Mouse (Mus musculus): ENCODE measurements around the gene Adipor2. TPM values are rescaled to one million over a fixed set of nuclear protein-coding genes. Genes with fewer than 3 reads are reported as not detected.
A peak's percentile ranks its signal among the peaks of the same experiment; 100 is the strongest.

The Adipor2 gene
- polyA plus RNA-seq, 1 experiment from 2014 or later = 37.1 TPM

DNA sequence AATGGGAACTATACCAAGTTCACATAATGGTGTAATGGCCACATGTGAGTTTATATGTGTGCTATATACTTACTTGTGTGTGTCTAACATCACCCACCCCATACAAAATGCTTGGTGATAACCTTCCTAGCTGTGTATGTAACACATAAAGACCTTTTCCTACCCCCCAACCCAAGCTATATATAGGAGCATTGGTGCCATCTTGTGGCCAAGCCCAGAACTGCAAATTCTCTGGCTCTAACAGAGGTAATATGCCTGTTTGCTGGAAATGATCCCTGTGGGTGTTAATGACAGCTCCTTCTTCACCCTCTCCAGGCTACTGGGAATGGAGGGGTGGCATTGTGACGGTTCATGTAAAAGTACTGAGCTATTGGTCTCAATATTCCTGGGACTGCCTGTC lies 69.3 kb downstream of the Adipor2 start:
- Histone ChIP-seq H3K27ac (no peak overlapping the region), H3K4me1 (0 out of 2 replicates have a peak, but pooled peaks cover 10% of the 10 kb centered on the region), H3K36me3 (replicated peaks) (peaks cover 9% of the 10 kb centered on the region), H3K27me3 (ENCODE audit: poor library complexity, severe bottlenecking) (no peaks in the 10 kb centered on the region), H3K4me3 (no peak overlapping the region), H3K9me3 (no peaks in the 10 kb centered on the region)
- peak; percentile 82 for DNase-seq (ENCODE audit: extremely low spot score, low spot score)
- 3% methylated on average over 1 of the region's 1 CpGs for WGBS

DNA sequence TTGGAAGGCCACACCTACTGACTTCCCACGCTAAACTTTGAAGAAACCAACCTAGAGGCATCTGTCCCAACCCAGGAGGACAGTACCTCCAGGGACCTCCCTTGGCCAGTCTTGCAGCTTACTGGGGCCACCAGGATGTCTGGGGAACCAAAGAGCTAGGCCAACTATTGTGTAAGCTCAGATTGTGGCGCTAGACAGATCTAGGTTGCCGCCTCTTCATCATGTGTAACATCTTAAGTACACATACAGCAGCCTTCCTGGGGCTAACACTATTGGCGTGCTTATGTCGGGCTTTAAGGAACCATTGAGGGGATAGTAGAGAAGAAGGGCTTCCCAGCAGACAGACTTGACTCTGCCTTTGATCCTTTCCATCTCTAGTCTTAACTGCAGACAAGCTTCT lies 69.7 kb downstream of the Adipor2 start:
- no peak for DNase-seq (ENCODE audit: extremely low spot score, low spot score)
- H3K4me1 ChIP-seq = 0 out of 2 replicates have a peak, but pooled peaks cover 10% of the 10 kb centered on the region
- 0 out of 2 replicates have a peak overlapping the region, but pooled peaks have one; percentile 0 for H3K27ac ChIP-seq
- H3K9me3 ChIP-seq = no peaks in the 10 kb centered on the region
- 76% methylated on average over 5 of the region's 5 CpGs for WGBS
- no peak overlapping the region for H3K4me3 ChIP-seq
- H3K36me3 ChIP-seq (replicated peaks) = peaks cover 6% of the 10 kb centered on the region
- no peaks in the 10 kb centered on the region for H3K27me3 ChIP-seq (ENCODE audit: poor library complexity, severe bottlenecking)

DNA sequence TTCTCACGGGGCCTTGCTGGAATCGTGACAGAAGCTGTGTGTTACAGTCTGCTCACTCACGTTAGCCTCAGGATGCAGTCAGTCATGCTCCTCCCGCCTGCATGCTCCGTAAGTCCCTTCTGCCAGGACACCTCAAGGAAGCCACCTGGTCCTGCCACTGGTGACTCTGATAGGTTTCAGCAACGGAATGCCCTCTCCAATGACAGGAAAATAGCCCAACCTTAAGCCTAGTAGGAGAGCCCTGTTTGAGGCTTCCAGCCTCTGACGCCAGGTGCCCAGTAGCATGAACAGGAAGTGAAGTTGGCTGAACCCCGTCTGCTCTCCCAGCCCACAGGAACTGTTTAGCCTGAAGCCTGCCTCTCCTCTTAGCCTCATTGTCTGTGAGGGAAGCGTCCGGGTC lies 71.2 kb downstream of the Adipor2 start:
- H3K27me3 ChIP-seq (ENCODE audit: poor library complexity, severe bottlenecking) = no peaks in the 10 kb centered on the region
- no peaks in the 10 kb centered on the region for H3K36me3 ChIP-seq (replicated peaks)
- DNase-seq (ENCODE audit: extremely low spot score, low spot score) = no peak
- H3K27ac ChIP-seq = 0 out of 2 replicates have a peak overlapping the region, but pooled peaks have one; percentile 9
- H3K4me3 ChIP-seq = no peak overlapping the region
- H3K9me3 ChIP-seq = no peaks in the 10 kb centered on the region
- 0 out of 2 replicates have a peak, but pooled peaks cover 10% of the 10 kb centered on the region for H3K4me1 ChIP-seq
- 76% methylated on average over 10 of the region's 10 CpGs for WGBS

DNA sequence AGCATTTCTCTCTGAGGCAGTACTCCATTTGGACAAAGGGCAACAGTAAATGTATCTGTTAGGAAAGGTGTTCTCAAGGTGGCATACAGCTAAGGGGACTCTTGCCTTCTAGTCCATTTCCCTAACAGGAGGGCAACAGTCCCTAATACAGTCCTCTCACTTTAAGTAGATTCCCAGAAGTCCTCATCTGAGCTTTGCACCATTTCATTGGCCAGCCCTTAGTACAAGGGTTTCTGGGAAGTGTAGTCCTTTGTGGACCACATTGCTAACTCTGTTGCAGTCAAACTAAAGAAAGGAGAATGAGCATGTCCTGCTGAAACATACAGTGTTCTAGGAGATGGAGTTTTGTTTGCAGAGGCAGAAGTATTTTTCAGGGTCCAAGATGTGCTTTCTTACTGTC lies 76.1 kb downstream of the Adipor2 start:
- 0 out of 2 replicates have a peak, but pooled peaks cover 1% of the 10 kb centered on the region for H3K27me3 ChIP-seq (ENCODE audit: poor library complexity, severe bottlenecking)
- H3K9me3 ChIP-seq = no peaks in the 10 kb centered on the region
- no peaks in the 10 kb centered on the region for H3K36me3 ChIP-seq (replicated peaks)
- no peak overlapping the region for H3K27ac ChIP-seq
- no peak overlapping the region for H3K4me3 ChIP-seq
- H3K4me1 ChIP-seq = peaks cover 21% of the 10 kb centered on the region
- no peak for DNase-seq (ENCODE audit: extremely low spot score, low spot score)

- Histone ChIP-seq H3K4me1 (peaks cover 34% of the 10 kb centered on the region), H3K4me3 (no peak overlapping the region), H3K27me3 (ENCODE audit: poor library complexity, severe bottlenecking) (peaks cover 22% of the 10 kb centered on the region), H3K36me3 (replicated peaks) (no peaks in the 10 kb centered on the region), H3K9me3 (no peaks in the 10 kb centered on the region), H3K27ac (0 out of 2 replicates have a peak overlapping the region, but pooled peaks have one; percentile 25)
- no peak for DNase-seq (ENCODE audit: extremely low spot score, low spot score)
- WGBS = 23% methylated on average over 11 of the region's 11 CpGs
These were observed 79.2 kb downstream of the Adipor2 start for GRCm38 (mm10) chr6:119338121-119338912.

GRCm38 (mm10) chr6:119337287-119337686 lies 80.2 kb downstream of the Adipor2 start:
- DNase-seq (ENCODE audit: extremely low spot score, low spot score) = no peak
- peaks cover 38% of the 10 kb centered on the region for H3K4me1 ChIP-seq
- no peaks in the 10 kb centered on the region for H3K36me3 ChIP-seq (replicated peaks)
- 70% methylated on average over 3 of the region's 3 CpGs for WGBS
- H3K27ac ChIP-seq = no peak overlapping the region
- no peaks in the 10 kb centered on the region for H3K9me3 ChIP-seq
- H3K27me3 ChIP-seq (ENCODE audit: poor library complexity, severe bottlenecking) = peaks cover 32% of the 10 kb centered on the region
- no peak overlapping the region for H3K4me3 ChIP-seq

DNA sequence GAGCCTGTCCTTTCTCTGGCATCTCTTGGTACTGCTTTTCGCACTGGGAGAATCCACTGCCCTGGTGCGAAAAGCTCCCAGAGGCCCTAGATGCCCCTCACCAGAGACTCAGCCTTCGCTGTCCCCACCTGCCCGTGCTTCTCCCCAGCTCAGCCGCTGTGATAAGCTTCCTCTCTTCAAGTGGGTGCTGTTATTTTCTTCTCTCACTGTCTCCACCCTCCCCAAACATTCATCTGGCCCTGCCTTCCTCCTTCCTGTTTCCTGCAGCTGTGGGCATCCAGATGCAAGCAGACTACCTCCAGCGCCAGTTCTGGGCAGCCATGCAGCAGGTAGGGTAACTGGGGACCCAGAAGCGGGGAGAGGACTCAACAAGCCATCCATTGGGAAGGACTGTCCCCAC lies 81.4 kb downstream of the Adipor2 start:
- peaks cover 41% of the 10 kb centered on the region for H3K4me1 ChIP-seq
- H3K36me3 ChIP-seq (replicated peaks) = no peaks in the 10 kb centered on the region
- H3K27ac ChIP-seq = no peak overlapping the region
- no peak overlapping the region for H3K4me3 ChIP-seq
- H3K27me3 ChIP-seq (ENCODE audit: poor library complexity, severe bottlenecking) = peaks cover 44% of the 10 kb centered on the region
- no peaks in the 10 kb centered on the region for H3K9me3 ChIP-seq
- WGBS = 87% methylated on average over 7 of the region's 7 CpGs
- no peak for DNase-seq (ENCODE audit: extremely low spot score, low spot score)

GRCm38 (mm10) chr6:119333831-119334230 lies 83.7 kb downstream of the Adipor2 start:
- peaks cover 63% of the 10 kb centered on the region for H3K4me1 ChIP-seq

GRCm38 (mm10) chr6:119333202-119333601 lies 84.3 kb downstream of the Adipor2 start:
- no peak for DNase-seq (ENCODE audit: extremely low spot score, low spot score)
- Histone ChIP-seq H3K36me3 (replicated peaks) (no peaks in the 10 kb centered on the region), H3K4me3 (no peak overlapping the region), H3K27me3 (ENCODE audit: poor library complexity, severe bottlenecking) (peaks cover 73% of the 10 kb centered on the region), H3K27ac (no peak overlapping the region), H3K4me1 (peaks cover 63% of the 10 kb centered on the region), H3K9me3 (no peaks in the 10 kb centered on the region)
- 26% methylated on average over 3 of the region's 3 CpGs for WGBS

More at GRCm38 (mm10) chr6:119333831-119334230, 83.7 kb downstream of the Adipor2 start:
- H3K36me3 ChIP-seq (replicated peaks) = no peaks in the 10 kb centered on the region
- no peak for DNase-seq (ENCODE audit: extremely low spot score, low spot score)
- H3K27me3 ChIP-seq (ENCODE audit: poor library complexity, severe bottlenecking) = peaks cover 66% of the 10 kb centered on the region
- no peak overlapping the region for H3K27ac ChIP-seq
- WGBS = 59% methylated on average over 3 of the region's 3 CpGs
- no peaks in the 10 kb centered on the region for H3K9me3 ChIP-seq
- H3K4me3 ChIP-seq = no peak overlapping the region

DNA sequence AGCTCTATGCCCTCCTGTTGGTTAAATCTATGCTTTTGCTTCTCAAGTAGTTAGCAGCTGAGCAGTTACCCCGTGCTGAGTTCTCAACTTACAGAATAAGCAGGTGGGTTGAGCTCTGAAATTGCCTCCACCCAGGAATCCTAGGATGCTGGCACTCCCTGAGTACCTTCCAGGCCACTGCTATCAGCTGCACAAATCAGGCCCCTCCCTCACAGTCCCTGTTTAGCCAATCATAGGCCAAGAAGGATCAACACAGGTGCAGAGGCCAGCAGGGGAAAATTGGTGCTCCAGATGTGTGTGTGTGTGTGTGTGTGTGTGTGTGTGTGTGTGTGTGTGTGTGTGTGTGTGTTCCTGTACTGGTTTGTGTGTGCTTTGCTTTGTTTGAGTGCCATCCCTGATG lies 85.4 kb downstream of the Adipor2 start:
- DNase-seq (ENCODE audit: extremely low spot score, low spot score) = no peak
- peaks cover 84% of the 10 kb centered on the region for H3K27me3 ChIP-seq (ENCODE audit: poor library complexity, severe bottlenecking)
- WGBS = 8% methylated on average over 1 of the region's 1 CpGs
- H3K4me3 ChIP-seq = no peak overlapping the region
- no peaks in the 10 kb centered on the region for H3K36me3 ChIP-seq (replicated peaks)
- H3K9me3 ChIP-seq = no peaks in the 10 kb centered on the region
- no peak overlapping the region for H3K27ac ChIP-seq
- peaks cover 56% of the 10 kb centered on the region for H3K4me1 ChIP-seq

- H3K4me3 ChIP-seq = peak within 1 kb of the TSS; percentile 54
- H3K4me1 ChIP-seq = peaks cover 54% of the 10 kb centered on the region
- peaks cover 96% of the 10 kb centered on the region for H3K27me3 ChIP-seq (ENCODE audit: poor library complexity, severe bottlenecking)
- H3K27ac ChIP-seq = no peak within 1 kb of the TSS
- DNase-seq (ENCODE audit: extremely low spot score, low spot score) = no peak
- H3K36me3 ChIP-seq (replicated peaks) = no peaks in the 10 kb centered on the region
- under 1% methylated on average over 31 of the region's 31 CpGs for WGBS
- no peaks in the 10 kb centered on the region for H3K9me3 ChIP-seq
These were observed 87.0 kb downstream of the Adipor2 start, which contains the start of gene Lrtm2 for GRCm38 (mm10) chr6:119330506-119330905. Gene Lrtm2, minus strand, starts transcription at chr6:119330766.

DNA sequence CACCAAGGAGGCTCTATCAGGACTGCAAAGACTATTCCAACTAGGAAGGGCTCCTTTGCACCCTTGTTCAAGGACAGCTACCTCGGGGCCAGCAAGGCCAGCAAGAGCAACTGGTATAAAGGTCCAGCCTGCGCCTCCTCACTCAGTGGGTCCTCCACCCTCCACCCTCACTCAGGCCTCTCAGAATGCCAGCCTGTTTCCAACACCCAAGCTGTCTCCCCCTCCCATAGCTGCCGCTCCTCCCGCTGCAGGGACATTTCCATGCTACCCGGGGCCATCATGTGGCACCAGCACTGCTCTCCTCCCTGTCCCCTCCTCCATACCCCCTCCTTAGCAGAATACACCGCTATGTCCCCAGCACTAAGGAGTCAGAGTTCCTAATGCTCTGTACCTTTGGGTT lies 87.6 kb downstream of the Adipor2 start:
- WGBS = 10% methylated on average over 6 of the region's 6 CpGs

DNA sequence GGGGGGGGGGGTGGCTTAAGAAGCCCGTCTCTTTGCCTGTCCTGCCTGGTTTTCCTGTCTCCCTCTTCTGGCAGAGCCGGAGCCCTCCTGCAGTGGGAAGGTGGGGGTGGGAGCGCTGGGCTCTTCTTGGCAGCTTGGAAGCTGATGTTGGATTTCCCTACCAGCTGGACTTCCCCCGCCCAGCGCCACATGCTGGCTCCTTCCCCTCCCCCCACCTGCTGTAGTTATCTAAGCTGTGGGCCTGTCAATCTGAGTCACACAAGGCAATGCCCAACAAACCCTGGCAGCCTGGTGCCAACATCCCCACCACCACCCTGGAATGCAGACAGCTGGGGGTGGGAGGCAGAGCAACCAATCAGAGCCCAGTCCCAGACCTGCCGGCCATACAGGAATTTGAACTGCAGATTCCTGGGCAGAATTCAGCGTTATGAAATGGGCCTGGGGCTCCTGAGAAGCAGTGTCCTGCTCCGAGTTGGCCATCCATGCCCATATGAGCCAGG lies 88.2 kb downstream of the Adipor2 start:
- 5% methylated on average over 8 of the region's 8 CpGs for WGBS
- Histone ChIP-seq H3K27ac (no peak overlapping the region), H3K4me1 (peaks cover 54% of the 10 kb centered on the region), H3K36me3 (replicated peaks) (no peaks in the 10 kb centered on the region), H3K27me3 (ENCODE audit: poor library complexity, severe bottlenecking) (peaks cover 91% of the 10 kb centered on the region), H3K9me3 (no peaks in the 10 kb centered on the region), H3K4me3 (peak overlapping the region; percentile 54; the same call in 1 of the 2 replicates)
- DNase-seq (ENCODE audit: extremely low spot score, low spot score) = peak; percentile 24

More for the DNA sequence above, 87.6 kb downstream of the Adipor2 start:
- Histone ChIP-seq H3K4me3 (peak overlapping the region; percentile 54), H3K27ac (no peak overlapping the region), H3K36me3 (replicated peaks) (no peaks in the 10 kb centered on the region), H3K4me1 (peaks cover 54% of the 10 kb centered on the region), H3K9me3 (no peaks in the 10 kb centered on the region), H3K27me3 (ENCODE audit: poor library complexity, severe bottlenecking) (peaks cover 96% of the 10 kb centered on the region)
- no peak for DNase-seq (ENCODE audit: extremely low spot score, low spot score)
